ENCODE assay signal across 7 mouse cellular contexts in genomic region chr5:142367085-142368081, GRCm38 (mm10). TPM values are rescaled to one million over a fixed set of nuclear protein-coding genes. Genes with fewer than 3 reads are reported as not detected.
DNase-seq lines count a peak whose midpoint lies in the region; ATAC-seq and TF ChIP-seq lines count a peak whose summit lies in the region.

No protein-coding gene starts in this region.

- peak overlapping the region; percentile 95 for H3K27ac ChIP-seq in embryonic facial prominence, embryonic 10.5 days (replicated peaks)
- H3K27ac ChIP-seq in intestine, postnatal 0 days (ENCODE audit: low read depth, low read length), result peak overlapping the region; percentile 62
- peak overlapping the region; percentile 72 for H3K27ac ChIP-seq in midbrain, embryonic 12.5 days (replicated peaks)
- H3K27ac ChIP-seq in small intestine, adult 2 months (ENCODE audit: insufficient read depth, low read depth, low read length), result peak overlapping the region; percentile 75

- peak overlapping the region; percentile 77 for H3K4me3 ChIP-seq in embryonic facial prominence, embryonic 10.5 days
- H3K4me3 ChIP-seq in intestine, postnatal 0 days (ENCODE audit: low read depth, low read length), result peak overlapping the region; percentile 56
- H3K4me3 ChIP-seq in midbrain, embryonic 12.5 days, result peak overlapping the region; percentile 66
- peak overlapping the region; percentile 71 for H3K4me3 ChIP-seq in small intestine, adult 2 months (ENCODE audit: low read depth, low read length)

- no peaks in the 10 kb centered on the region for H3K27me3 ChIP-seq in embryonic facial prominence, embryonic 10.5 days (replicated peaks; ENCODE audit: low read depth, poor library complexity, severe bottlenecking)
- no peaks in the 10 kb centered on the region for H3K27me3 ChIP-seq in intestine, postnatal 0 days (replicated peaks; ENCODE audit: control insufficient read depth, insufficient read depth, low read length)
- no peaks in the 10 kb centered on the region for H3K27me3 ChIP-seq in midbrain, embryonic 12.5 days
- H3K27me3 ChIP-seq in small intestine, adult 2 months (ENCODE audit: control insufficient read depth, insufficient read depth, low read length), result no peaks in the 10 kb centered on the region

- peak; percentile 99 for TF ChIP-seq CTCF in intestine, postnatal 0 days (IDR thresholded peaks at IDR 0.05; ENCODE audit: low read depth)
- peak; percentile 89 for TF ChIP-seq CTCF in small intestine, adult 2 months (IDR thresholded peaks at IDR 0.05; ENCODE audit: extremely low read depth, insufficient read length, insufficient replicate concordance, low read depth, low read length)

- peak; percentile 91 for ATAC-seq in intestine, postnatal 0 days
- peak; percentile 87 for ATAC-seq in midbrain, embryonic 12.5 days (ENCODE audit: low FRiP score, low read depth)

- peak overlapping the region; percentile 76 for H3K4me2 ChIP-seq in intestine, postnatal 0 days (replicated peaks; ENCODE audit: low read depth)
- H3K4me2 ChIP-seq in midbrain, embryonic 12.5 days (replicated peaks), result peak overlapping the region; percentile 69

- peak; percentile 99 for DNase-seq in adrenal gland, postnatal 10 days
- DNase-seq in embryonic facial prominence, embryonic 10.5 days (ENCODE audit: low spot score), result peak; percentile 98
- peak; percentile 60 for DNase-seq in gonadal fat pad, adult 2 months (ENCODE audit: low read depth)
- DNase-seq in left cerebral cortex, postnatal 4 days, result peak; percentile 99

- H3K9me3 ChIP-seq in embryonic facial prominence, embryonic 10.5 days, result no peaks in the 10 kb centered on the region
- H3K9me3 ChIP-seq in intestine, postnatal 0 days (ENCODE audit: control insufficient read depth), result no peaks in the 10 kb centered on the region
- no peaks in the 10 kb centered on the region for H3K9me3 ChIP-seq in midbrain, embryonic 12.5 days

- 1% methylated on average over 83 of the region's 83 CpGs for WGBS in embryonic facial prominence, embryonic 10.5 days
- WGBS in intestine, postnatal 0 days, result under 1% methylated on average over 70 of the region's 83 CpGs
- 1% methylated on average over 79 of the region's 83 CpGs for WGBS in midbrain, embryonic 12.5 days
- WGBS in small intestine, adult 2 months, result under 1% methylated on average over 83 of the region's 83 CpGs

- intact Hi-C loops in left cerebral cortex, postnatal 4 days (cut with DNase I), result loop anchor here (5.0 to 10.0 kb wide), 2 partner anchors 35 to 77 kb away; partner anchors contain the start of gene Foxk1

- peaks cover 62% of the 10 kb centered on the region for H3K4me1 ChIP-seq in embryonic facial prominence, embryonic 10.5 days
- peaks cover 6% of the 10 kb centered on the region for H3K4me1 ChIP-seq in intestine, postnatal 0 days (replicated peaks; ENCODE audit: control insufficient read depth, insufficient read depth, low read length)
- peaks cover 35% of the 10 kb centered on the region for H3K4me1 ChIP-seq in midbrain, embryonic 12.5 days
- peaks cover 4% of the 10 kb centered on the region; the same call in 1 of the 2 replicates for H3K4me1 ChIP-seq in small intestine, adult 2 months (ENCODE audit: control insufficient read depth, insufficient read depth, insufficient read length, low read length)

- peak; percentile 89 for TF ChIP-seq POLR2A in small intestine, adult 2 months (IDR thresholded peaks at IDR 0.05; ENCODE audit: low read depth, low read length)

- peak overlapping the region; percentile 57 for H3K9ac ChIP-seq in intestine, postnatal 0 days (ENCODE audit: low read depth, low read length)
- peak overlapping the region; percentile 70 for H3K9ac ChIP-seq in midbrain, embryonic 12.5 days (replicated peaks)

- peaks cover 11% of the 10 kb centered on the region for H3K36me3 ChIP-seq in embryonic facial prominence, embryonic 10.5 days (replicated peaks)
- H3K36me3 ChIP-seq in intestine, postnatal 0 days (ENCODE audit: control insufficient read depth, insufficient read depth), result no peaks in the 10 kb centered on the region
- no peaks in the 10 kb centered on the region for H3K36me3 ChIP-seq in midbrain, embryonic 12.5 days
- H3K36me3 ChIP-seq in small intestine, adult 2 months (ENCODE audit: control insufficient read depth, insufficient read depth, low read length), result no peaks in the 10 kb centered on the region

RNA-seq across cellular contexts. Expression of gene Foxk1, which starts 33.9 kb away (rescaled TPM):
- total RNA-seq in adrenal gland, postnatal 10 days (2021), result 10 to 100 TPM; 22.9 to 23.6 TPM
- polyA plus RNA-seq in embryonic facial prominence, embryonic 10.5 days (2016; fragmentation: Nextera tagmentation; extraction: Ambion mirVana), result 4.8 and 5.1 TPM in 2 replicates
- 10.3 and 17.5 TPM in 2 replicates for polyA plus RNA-seq in gonadal fat pad, adult 2 months (2012; rRNA removed)
- 2.6 and 4.5 TPM in 2 replicates for polyA plus RNA-seq in intestine, postnatal 0 days (2015; fragmentation: Nextera tagmentation; extraction: Ambion mirVana)
- total RNA-seq in left cerebral cortex, postnatal 4 days (2021), result 10 to 100 TPM; 34.5 to 35.6 TPM
- 7.6 and 9.6 TPM in 2 replicates for polyA plus RNA-seq in midbrain, embryonic 12.5 days (2016; fragmentation: Nextera tagmentation; extraction: Ambion mirVana)
- polyA plus RNA-seq in small intestine, adult 2 months (2012; rRNA removed), result 11.2 and 58.0 TPM in 2 replicates

Comparison
In these comparisons a context has a peak if more than half of its experiments do, and no peak if none do; other contexts are left out.
1. Peak in every context shown above with its lines: DNase-seq, ATAC-seq, H3K4me3 ChIP-seq and H3K27ac ChIP-seq.